Mouse (Mus musculus) intestine, embryonic 14.5 days (tissue): ENCODE data around the gene Cmip. TPM values are rescaled to one million over a fixed set of nuclear protein-coding genes. Genes with fewer than 3 reads are reported as not detected.
A peak's percentile ranks its signal among the peaks of the same experiment; 100 is the strongest.

Experiments
- ATAC-seq: fragments of 200-750 bp; cut with Nextera tagmentation; replicated peaks from 2 replicates; pipeline ENCODE4 v1.8.0; 2017; ENCODE audit warnings: low read depth, moderate number of reproducible peaks, moderate TSS enrichment, moderate library complexity; ENCODE audit not compliant: low FRiP score, low TSS enrichment
- DNase-seq: peaks from one replicate; pipeline ENCODE4 v3.0.0-alpha.2; 2018; ENCODE audit warnings: low spot score
- H3K27ac ChIP-seq: fragments of 300-500 bp; sonication (generic); 2 replicates; pipeline ENCODE4 v1.5.1; 2014; ENCODE audit warnings: low read depth, mild to moderate bottlenecking, control low read depth
- H3K27me3 ChIP-seq: fragments of 300-500 bp; sonication (generic); replicated peaks from 2 replicates; pipeline ENCODE4 v1.6.1; 2014; ENCODE audit warnings: low read length, control low read depth; ENCODE audit not compliant: control insufficient read depth, insufficient read depth
- H3K36me3 ChIP-seq: fragments of 300-500 bp; sonication (generic); 2 replicates; pipeline ENCODE4 v1.6.1; 2014; ENCODE audit warnings: low read length, control low read depth; ENCODE audit not compliant: control insufficient read depth, insufficient read depth
- H3K4me1 ChIP-seq: fragments of 300-500 bp; sonication (generic); replicated peaks from 2 replicates; pipeline ENCODE4 v1.6.1; 2014; ENCODE audit warnings: low read length, control low read depth, mixed read lengths; ENCODE audit not compliant: control insufficient read depth, insufficient read depth
- H3K4me2 ChIP-seq: fragments of 300-500 bp; sonication (generic); 2 replicates; pipeline ENCODE4 v1.6.1; 2014; ENCODE audit warnings: low read length
- H3K4me3 ChIP-seq: fragments of 300-500 bp; sonication (generic); 2 replicates; pipeline ENCODE4 v1.5.1; 2014; ENCODE audit warnings: low read depth, low read length, control low read depth, mixed read lengths
- H3K9ac ChIP-seq: fragments of 300-500 bp; sonication (generic); 2 replicates; pipeline ENCODE4 v1.6.1; 2014; ENCODE audit warnings: mild to moderate bottlenecking, low read length
- H3K9me3 ChIP-seq: fragments of 300-500 bp; sonication (generic); 2 replicates; pipeline ENCODE4 v1.6.1; 2016; ENCODE audit warnings: low read length, control low read depth; ENCODE audit not compliant: control insufficient read depth
- WGBS: fragments of 180-500 bp; shearing (Covaris S2); extraction: QIAGEN DNeasy Blood & Tissue Kit; methylation state at CpG from one replicate; pipeline ENCODE4 v1.1.7; 2014; 5-methylcytosine and 5-hydroxymethylcytosine counted together
- polyA plus RNA-seq: library from polyadenylated mRNA; unstranded; fragments of >200 nt; fragmentation: Nextera tagmentation; extraction: Ambion mirVana; gene quantifications from 2 replicates; pipeline ENCODE4 v1.2.1, GENCODE M21; 2014

Cmip gene
- polyA plus RNA-seq, 1 experiment from 2014 or later = 22.4 TPM

GRCm38 (mm10) chr8:117320616-117321015, 63.8 kb downstream of the Cmip start:
- H3K9me3 ChIP-seq = no peaks in the 10 kb centered on the region
- no peaks in the 10 kb centered on the region for H3K36me3 ChIP-seq
- H3K4me2 ChIP-seq = no peak overlapping the region
- 89% methylated on average over 10 of the region's 10 CpGs for WGBS
- H3K9ac ChIP-seq = no peak overlapping the region
- no peaks in the 10 kb centered on the region for H3K27me3 ChIP-seq
- DNase-seq (no peak), ATAC-seq (no peak)
- no peak overlapping the region for H3K27ac ChIP-seq
- H3K4me1 ChIP-seq = peaks cover 7% of the 10 kb centered on the region
- H3K4me3 ChIP-seq = no peak overlapping the region

- peaks cover 6% of the 10 kb centered on the region for H3K4me1 ChIP-seq
- H3K36me3 ChIP-seq = no peaks in the 10 kb centered on the region
- H3K9ac ChIP-seq = no peak overlapping the region
- DNase-seq = no peak
- no peaks in the 10 kb centered on the region for H3K9me3 ChIP-seq
- H3K4me2 ChIP-seq = no peak overlapping the region
- ATAC-seq = no peak
- H3K4me3 ChIP-seq = no peak overlapping the region
- H3K27ac ChIP-seq = no peak overlapping the region
- 86% methylated on average over 15 of the region's 15 CpGs for WGBS
- H3K27me3 ChIP-seq = no peaks in the 10 kb centered on the region
Observed at GRCm38 (mm10) chr8:117321232-117321631, 64.4 kb downstream of the Cmip start.

- H3K36me3 ChIP-seq = no peaks in the 10 kb centered on the region
- H3K4me1 ChIP-seq = peaks cover 7% of the 10 kb centered on the region
- WGBS = 58% methylated on average over 6 of the region's 6 CpGs
- no peak for ATAC-seq
- H3K4me2 ChIP-seq = no peak overlapping the region
- no peak overlapping the region for H3K9ac ChIP-seq
- H3K27me3 ChIP-seq = no peaks in the 10 kb centered on the region
- H3K9me3 ChIP-seq = no peaks in the 10 kb centered on the region
- H3K4me3 ChIP-seq = no peak overlapping the region
- DNase-seq = no peak
- no peak overlapping the region for H3K27ac ChIP-seq
Observed at GRCm38 (mm10) chr8:117322021-117322420, 65.2 kb downstream of the Cmip start.

- H3K4me3 ChIP-seq = no peak overlapping the region
- H3K27me3 ChIP-seq = no peaks in the 10 kb centered on the region
- H3K27ac ChIP-seq = no peak overlapping the region
- peaks cover 14% of the 10 kb centered on the region for H3K4me1 ChIP-seq
- H3K4me2 ChIP-seq = no peak overlapping the region
- peak; percentile 40; the same call in 1 of the 2 replicates for ATAC-seq
- DNase-seq = no peak
- WGBS = 39% methylated on average over 8 of the region's 8 CpGs
- no peaks in the 10 kb centered on the region for H3K36me3 ChIP-seq
- H3K9ac ChIP-seq = no peak overlapping the region
- H3K9me3 ChIP-seq = no peaks in the 10 kb centered on the region
Observed at GRCm38 (mm10) chr8:117322715-117323310, 65.9 kb downstream of the Cmip start.

- Histone ChIP-seq H3K27ac (no peak overlapping the region), H3K4me1 (peaks cover 28% of the 10 kb centered on the region)
- ATAC-seq = no peak
Observed at GRCm38 (mm10) chr8:117324821-117325220, 68.0 kb downstream of the Cmip start.

GRCm38 (mm10) chr8:117326735-117327134, 69.9 kb downstream of the Cmip start:
- H3K4me2 ChIP-seq = no peak overlapping the region
- WGBS = 81% methylated on average over 5 of the region's 5 CpGs
- H3K9me3 ChIP-seq = no peaks in the 10 kb centered on the region
- H3K4me3 ChIP-seq = no peak overlapping the region
- no peak overlapping the region for H3K27ac ChIP-seq
- peaks cover 30% of the 10 kb centered on the region for H3K4me1 ChIP-seq
- no peak overlapping the region for H3K9ac ChIP-seq
- DNase-seq (no peak), ATAC-seq (no peak)
- no peaks in the 10 kb centered on the region for H3K27me3 ChIP-seq
- no peaks in the 10 kb centered on the region for H3K36me3 ChIP-seq

More at GRCm38 (mm10) chr8:117324821-117325220, 68.0 kb downstream of the Cmip start:
- Histone ChIP-seq H3K9ac (no peak overlapping the region), H3K9me3 (no peaks in the 10 kb centered on the region), H3K4me3 (no peak overlapping the region), H3K36me3 (no peaks in the 10 kb centered on the region), H3K27me3 (no peaks in the 10 kb centered on the region), H3K4me2 (no peak overlapping the region)
- WGBS = 95% methylated on average over 9 of the region's 9 CpGs
- DNase-seq = no peak

GRCm38 (mm10) chr8:117327385-117327837, 70.5 kb downstream of the Cmip start:
- peak; percentile 38; the same call in 1 of the 2 replicates for ATAC-seq
- Histone ChIP-seq H3K27ac (peak overlapping the region; percentile 61), H3K4me1 (peaks cover 31% of the 10 kb centered on the region), H3K4me2 (no peak overlapping the region), H3K9ac (no peak overlapping the region), H3K9me3 (no peaks in the 10 kb centered on the region), H3K27me3 (no peaks in the 10 kb centered on the region), H3K4me3 (no peak overlapping the region), H3K36me3 (no peaks in the 10 kb centered on the region)
- no peak for DNase-seq
- 34% methylated on average over 7 of the region's 7 CpGs for WGBS

GRCm38 (mm10) chr8:117328758-117329157, 71.9 kb downstream of the Cmip start:
- no peak overlapping the region for H3K9ac ChIP-seq
- ATAC-seq (no peak), DNase-seq (no peak)
- WGBS = 61% methylated on average over 9 of the region's 9 CpGs
- H3K9me3 ChIP-seq = no peaks in the 10 kb centered on the region
- H3K27ac ChIP-seq = peak overlapping the region; percentile 51; the same call in 1 of the 2 replicates
- no peaks in the 10 kb centered on the region for H3K36me3 ChIP-seq
- peaks cover 44% of the 10 kb centered on the region for H3K4me1 ChIP-seq
- no peak overlapping the region for H3K4me2 ChIP-seq
- no peaks in the 10 kb centered on the region for H3K27me3 ChIP-seq
- H3K4me3 ChIP-seq = no peak overlapping the region

GRCm38 (mm10) chr8:117329167-117329566, 72.3 kb downstream of the Cmip start:
- H3K4me3 ChIP-seq = no peak overlapping the region
- ATAC-seq = no peak
- H3K27ac ChIP-seq = peak overlapping the region; percentile 51; the same call in 1 of the 2 replicates
- 63% methylated on average over 9 of the region's 9 CpGs for WGBS
- no peak for DNase-seq
- H3K9me3 ChIP-seq = no peaks in the 10 kb centered on the region
- peaks cover 47% of the 10 kb centered on the region for H3K4me1 ChIP-seq
- no peaks in the 10 kb centered on the region for H3K36me3 ChIP-seq
- no peak overlapping the region for H3K4me2 ChIP-seq
- no peak overlapping the region for H3K9ac ChIP-seq
- no peaks in the 10 kb centered on the region for H3K27me3 ChIP-seq
